Mouse (Mus musculus): ENCODE results near the gene Prkaa2. TPM values are rescaled to one million over a fixed set of nuclear protein-coding genes. Genes with fewer than 3 reads are reported as not detected.

The Prkaa2 gene
- total RNA-seq (2021) (10 to 100 TPM; 76.5 to 84.3 TPM), polyA plus RNA-seq (2012; rRNA removed) (21.6 and 48.2 TPM in 2 replicates)
- long read RNA-seq, full-length matches to known transcripts = 32 of 47 reads
- long read RNA-seq, partial matches to known transcripts = 2 of 47 reads
- long read RNA-seq, other reads (novel, unspliced or antisense) = 13 of 47 reads

DNA sequence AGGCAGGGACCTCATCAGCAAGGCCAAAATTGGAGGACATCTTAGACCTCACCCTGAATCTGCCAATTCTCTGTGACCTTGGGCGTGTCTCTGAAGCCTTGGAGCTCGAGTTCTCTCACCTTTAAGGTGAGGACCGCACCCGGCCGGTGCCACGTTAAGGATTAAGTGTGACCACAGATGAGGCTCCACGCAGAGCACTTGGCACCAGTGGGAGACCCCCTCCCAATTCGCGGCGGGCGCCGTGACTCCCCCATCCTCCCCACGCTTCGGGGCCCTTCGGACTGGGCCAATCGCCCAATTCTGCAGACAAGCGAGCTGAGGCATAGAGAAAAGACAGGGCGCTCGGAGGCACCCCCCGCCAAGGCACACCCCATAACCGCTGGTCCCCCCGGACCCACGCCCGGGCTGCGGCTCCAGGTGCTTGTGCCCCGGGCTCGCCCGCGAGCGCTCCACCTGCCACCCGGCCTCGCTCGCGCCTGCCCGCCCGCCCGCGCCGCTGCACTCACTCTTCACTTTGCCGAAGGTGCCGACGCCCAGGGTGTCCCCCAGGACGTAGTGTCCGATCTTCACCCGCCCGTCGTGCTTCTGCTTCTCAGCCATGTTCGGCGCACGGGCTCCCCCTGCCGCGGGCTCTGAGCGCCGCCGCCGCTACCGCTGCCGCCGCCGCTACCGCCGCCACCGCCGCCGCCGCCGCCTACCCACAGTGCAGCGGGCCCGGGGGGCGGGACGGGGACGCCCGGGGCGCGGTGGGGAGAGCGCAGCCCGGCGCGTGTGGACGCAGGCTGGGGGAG, at the start of gene Prkaa2:
TSS of gene Prkaa2 (minus strand) at position 692 of the 791 bp plus-strand sequence.
- DNase-seq = peak; percentile 87 to 90
- Histone ChIP-seq H3K9ac (ENCODE audit: low read depth, low read length) (peak within 1 kb of the TSS; percentile 96), H3K4me1 (ENCODE audit: control insufficient read depth, insufficient read depth, low read length) (peaks cover 2% of the 10 kb centered on the region; the same call in 1 of the 2 replicates), H3K27ac (peak within 1 kb of the TSS; percentile 92), H3K4me3 (peak within 1 kb of the TSS; percentile 88), H3K27me3 (ENCODE audit: control insufficient read depth, insufficient read depth, low read length) (no peaks in the 10 kb centered on the region), H3K36me3 (ENCODE audit: control insufficient read depth, insufficient read depth, low read length) (no peaks in the 10 kb centered on the region), H3K79me2 (replicated peaks; ENCODE audit: control insufficient read depth, insufficient read depth, low read length) (no peaks in the 10 kb centered on the region)
- TF ChIP-seq EP300 (IDR thresholded peaks at IDR 0.05; ENCODE audit: insufficient read depth, low read depth, low read length) = no peak
- TF ChIP-seq CTCF (IDR thresholded peaks at IDR 0.05) = peak; percentile 52
- intact Hi-C loops (cut with DNase I) = loop anchor here (5.0 kb wide), 1 partner anchor 77 kb away; no protein-coding TSS in a partner anchor
- WGBS = under 1% methylated on average over 76 of the region's 80 CpGs

GRCm38 (mm10) chr4:105159531-105159870, 49.8 kb upstream of the Prkaa2 start:
- Histone ChIP-seq H3K36me3 (ENCODE audit: control insufficient read depth, insufficient read depth, low read length) (peaks cover 32% of the 10 kb centered on the region), H3K4me3 (peak overlapping the region; percentile 99), H3K27me3 (ENCODE audit: control insufficient read depth, insufficient read depth, low read length) (no peaks in the 10 kb centered on the region), H3K27ac (peak overlapping the region; percentile 95), H3K79me2 (replicated peaks; ENCODE audit: control insufficient read depth, insufficient read depth, low read length) (peaks cover 15% of the 10 kb centered on the region), H3K4me1 (ENCODE audit: control insufficient read depth, insufficient read depth, low read length) (peaks cover 21% of the 10 kb centered on the region), H3K9ac (ENCODE audit: low read depth, low read length) (peak overlapping the region; percentile 94)
- 24% methylated on average over 6 of the region's 6 CpGs for WGBS
- TF ChIP-seq EP300 (IDR thresholded peaks at IDR 0.05; ENCODE audit: insufficient read depth, low read depth, low read length) (no peak), POLR2A (IDR thresholded peaks at IDR 0.05; ENCODE audit: insufficient read depth, low read depth, low read length) (no peak), CTCF (IDR thresholded peaks at IDR 0.05) (no peak)
- intact Hi-C loops (cut with DNase I) = loop anchor here (2.0 to 10.0 kb wide), 9 partner anchors 45 to 895 kb away; no protein-coding TSS in a partner anchor
- DNase-seq = no peak

DNA sequence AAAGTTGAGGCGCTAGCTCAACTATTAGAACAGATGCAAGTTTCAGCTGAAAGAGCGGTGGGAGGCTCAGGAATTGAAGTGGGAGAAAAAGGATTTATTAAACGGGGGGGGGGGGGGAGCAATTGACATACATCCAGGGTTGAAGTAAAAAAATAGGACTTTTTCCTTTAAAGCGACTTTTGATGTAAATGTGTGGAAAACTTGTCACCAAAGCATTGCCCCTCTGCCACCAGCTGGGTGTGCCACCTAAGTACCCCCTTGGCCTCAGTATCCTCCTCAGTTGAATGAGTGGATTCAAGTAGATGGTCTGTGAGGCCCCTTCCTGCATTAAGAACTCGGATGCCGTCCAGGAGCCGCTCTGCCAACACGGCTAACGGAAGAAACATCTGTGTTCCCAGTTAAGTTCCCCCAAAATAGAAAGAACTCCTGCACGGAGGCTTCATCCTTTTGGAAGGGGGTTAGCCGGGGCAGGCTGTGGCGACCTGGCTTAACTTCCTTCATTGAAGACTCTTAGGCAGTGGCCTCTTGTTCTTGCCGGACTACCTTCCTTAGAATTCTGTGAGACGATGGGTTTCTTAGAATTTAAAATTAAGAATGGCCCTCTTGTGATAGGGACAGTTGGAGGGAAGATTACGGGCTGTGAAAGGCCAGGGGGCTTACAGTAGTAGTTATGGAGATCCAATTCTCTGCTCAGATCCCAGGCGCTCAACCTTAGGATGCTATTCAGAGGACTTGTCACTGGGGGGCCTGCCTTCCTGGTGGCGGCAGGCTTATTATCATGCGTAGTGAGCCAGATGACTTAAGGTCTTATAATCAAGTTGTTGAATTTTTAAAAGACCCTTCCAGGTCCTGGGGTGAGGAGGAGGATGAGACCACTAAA, 49.2 kb upstream of the Prkaa2 start:
- peak; percentile 59 to 64 for DNase-seq
- Histone ChIP-seq H3K9ac (ENCODE audit: low read depth, low read length) (peak overlapping the region; percentile 94), H3K36me3 (ENCODE audit: control insufficient read depth, insufficient read depth, low read length) (peaks cover 28% of the 10 kb centered on the region), H3K4me1 (ENCODE audit: control insufficient read depth, insufficient read depth, low read length) (peaks cover 17% of the 10 kb centered on the region), H3K27ac (peak overlapping the region; percentile 95), H3K79me2 (replicated peaks; ENCODE audit: control insufficient read depth, insufficient read depth, low read length) (peaks cover 13% of the 10 kb centered on the region), H3K27me3 (ENCODE audit: control insufficient read depth, insufficient read depth, low read length) (no peaks in the 10 kb centered on the region), H3K4me3 (peak overlapping the region; percentile 99)
- intact Hi-C loops (cut with DNase I) = loop anchor here (2.0 to 10.0 kb wide), 9 partner anchors 46 to 896 kb away; no protein-coding TSS in a partner anchor
- TF ChIP-seq EP300 (IDR thresholded peaks at IDR 0.05; ENCODE audit: insufficient read depth, low read depth, low read length) (0 out of 2 replicates have a peak, but pooled peaks have one; percentile 2), POLR2A (IDR thresholded peaks at IDR 0.05; ENCODE audit: insufficient read depth, low read depth, low read length) (no peak), CTCF (IDR thresholded peaks at IDR 0.05) (peak; percentile 64)
- 4% methylated on average over 18 of the region's 18 CpGs for WGBS

- H3K4me3 ChIP-seq = peak overlapping the region; percentile 99
- 1% methylated on average over 26 of the region's 26 CpGs for WGBS
- no peaks in the 10 kb centered on the region for H3K27me3 ChIP-seq (ENCODE audit: control insufficient read depth, insufficient read depth, low read length)
- H3K27ac ChIP-seq = peak overlapping the region; percentile 95
- H3K36me3 ChIP-seq (ENCODE audit: control insufficient read depth, insufficient read depth, low read length) = peaks cover 25% of the 10 kb centered on the region
- DNase-seq = peak; percentile 86 to 89
- intact Hi-C loops (cut with DNase I) = loop anchor here (2.0 to 10.0 kb wide), 9 partner anchors 47 to 897 kb away; no protein-coding TSS in a partner anchor
- peak overlapping the region; percentile 94 for H3K9ac ChIP-seq (ENCODE audit: low read depth, low read length)
- peaks cover 9% of the 10 kb centered on the region for H3K79me2 ChIP-seq (replicated peaks; ENCODE audit: control insufficient read depth, insufficient read depth, low read length)
- H3K4me1 ChIP-seq (ENCODE audit: control insufficient read depth, insufficient read depth, low read length) = peaks cover 12% of the 10 kb centered on the region
- TF ChIP-seq EP300 (IDR thresholded peaks at IDR 0.05; ENCODE audit: insufficient read depth, low read depth, low read length) (0 out of 2 replicates have a peak, but pooled peaks have one; percentile 4), CTCF (IDR thresholded peaks at IDR 0.05) (peak; percentile 55), POLR2A (IDR thresholded peaks at IDR 0.05; ENCODE audit: insufficient read depth, low read depth, low read length) (peak; percentile 77)
Observed at GRCm38 (mm10) chr4:105158169-105158555, 48.5 kb upstream of the Prkaa2 start.

GRCm38 (mm10) chr4:105157276-105158168, 47.8 kb upstream of the Prkaa2 start, which contains the start of gene Plpp3:
Plpp3 (plus strand) TSS chr4:105157347.
- peaks cover 7% of the 10 kb centered on the region for H3K79me2 ChIP-seq (replicated peaks; ENCODE audit: control insufficient read depth, insufficient read depth, low read length)
- H3K4me3 ChIP-seq = peak within 1 kb of the TSS; percentile 99
- H3K4me1 ChIP-seq (ENCODE audit: control insufficient read depth, insufficient read depth, low read length) = peaks cover 7% of the 10 kb centered on the region
- peak within 1 kb of the TSS; percentile 94 for H3K9ac ChIP-seq (ENCODE audit: low read depth, low read length)
- no peaks in the 10 kb centered on the region for H3K27me3 ChIP-seq (ENCODE audit: control insufficient read depth, insufficient read depth, low read length)
- peak; percentile 91 to 92 for DNase-seq
- TF ChIP-seq POLR2A (IDR thresholded peaks at IDR 0.05; ENCODE audit: insufficient read depth, low read depth, low read length) (peak; percentile 100), CTCF (IDR thresholded peaks at IDR 0.05) (no peak), EP300 (IDR thresholded peaks at IDR 0.05; ENCODE audit: insufficient read depth, low read depth, low read length) (peak; percentile 90)
- WGBS = under 1% methylated on average over 77 of the region's 77 CpGs
- intact Hi-C loops (cut with DNase I) = loop anchor here (1.0 to 10.0 kb wide), 12 partner anchors 47 to 897 kb away; no protein-coding TSS in a partner anchor
- peaks cover 23% of the 10 kb centered on the region for H3K36me3 ChIP-seq (ENCODE audit: control insufficient read depth, insufficient read depth, low read length)
- H3K27ac ChIP-seq = peak within 1 kb of the TSS; percentile 95

Data from heart, adult 2 months (tissue).